Mouse (Mus musculus) CD4-positive helper T cell, adult 2 months (primary cell): ENCODE data around the gene Kdm1b.
A peak's percentile ranks its signal among the peaks of the same experiment; 100 is the strongest.

Source experiments
- DNase-seq: peaks from one replicate; pipeline ENCODE4 v3.0.0-alpha.2; 2012; ENCODE audit warnings: low read depth, missing footprints, low spot score

The Kdm1b gene

DNA sequence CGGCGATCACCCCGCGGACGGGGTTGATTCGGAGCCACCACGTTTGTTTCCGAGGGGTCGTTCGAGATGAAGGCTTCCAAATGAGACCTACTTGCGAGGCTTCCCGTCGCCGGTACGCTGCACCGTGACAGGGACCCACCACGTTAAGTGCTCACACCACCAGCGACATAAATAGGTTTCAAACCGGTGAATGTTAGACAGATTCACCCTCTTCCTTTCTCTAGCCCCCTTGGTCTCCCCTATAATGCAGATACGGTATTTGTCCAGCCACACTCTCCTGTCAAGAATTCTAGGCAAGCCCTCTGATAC lies 63.2 kb downstream of the Kdm1b start:
- DNase-seq = no peak

DNA sequence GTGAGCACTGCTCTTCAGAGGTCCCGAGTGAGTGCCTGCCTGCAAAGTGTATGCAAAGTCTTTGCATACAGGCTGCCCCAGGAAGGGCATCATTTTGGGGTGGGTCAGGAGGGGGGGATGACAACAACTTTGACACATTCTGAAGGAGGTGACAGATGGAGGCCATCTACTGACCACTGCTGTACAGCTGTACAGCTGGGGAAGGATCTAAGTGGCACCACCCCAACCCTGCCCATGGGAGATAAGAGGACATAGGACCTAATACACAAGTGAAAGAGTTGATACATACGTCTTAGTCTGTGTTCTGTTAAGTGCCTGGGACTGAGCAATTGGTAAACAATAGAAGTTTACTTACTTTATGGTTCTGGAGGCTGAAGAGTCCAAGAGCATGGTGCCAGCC lies 65.9 kb downstream of the Kdm1b start:
- DNase-seq = no peak

GRCm38 (mm10) chr13:47111185-47111584 lies 67.9 kb downstream of the Kdm1b start:
- DNase-seq = no peak

DNA sequence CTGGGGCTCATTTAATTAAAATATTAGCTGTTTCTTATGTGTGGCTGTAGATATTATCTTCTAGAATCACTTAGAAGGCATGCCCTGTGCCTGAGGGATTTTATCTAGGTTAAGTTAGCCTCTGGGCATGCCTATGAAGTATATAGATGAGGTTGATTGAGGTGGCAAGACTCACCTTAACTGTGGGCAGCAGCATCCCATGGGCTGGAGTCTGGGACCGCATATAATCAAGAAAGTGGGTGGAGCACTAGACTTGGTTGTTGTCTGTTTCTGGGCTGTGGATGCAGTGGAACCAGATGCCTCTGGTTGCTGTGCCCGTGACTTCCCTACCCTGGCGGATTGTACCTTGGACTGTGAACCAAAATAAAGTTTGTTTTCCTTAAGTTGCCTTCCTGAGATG lies 68.8 kb downstream of the Kdm1b start:
- no peak for DNase-seq

GRCm38 (mm10) chr13:47112924-47113323 lies 69.6 kb downstream of the Kdm1b start:
- no peak for DNase-seq

GRCm38 (mm10) chr13:47116000-47116399 lies 72.7 kb downstream of the Kdm1b start:
- DNase-seq = no peak

DNA sequence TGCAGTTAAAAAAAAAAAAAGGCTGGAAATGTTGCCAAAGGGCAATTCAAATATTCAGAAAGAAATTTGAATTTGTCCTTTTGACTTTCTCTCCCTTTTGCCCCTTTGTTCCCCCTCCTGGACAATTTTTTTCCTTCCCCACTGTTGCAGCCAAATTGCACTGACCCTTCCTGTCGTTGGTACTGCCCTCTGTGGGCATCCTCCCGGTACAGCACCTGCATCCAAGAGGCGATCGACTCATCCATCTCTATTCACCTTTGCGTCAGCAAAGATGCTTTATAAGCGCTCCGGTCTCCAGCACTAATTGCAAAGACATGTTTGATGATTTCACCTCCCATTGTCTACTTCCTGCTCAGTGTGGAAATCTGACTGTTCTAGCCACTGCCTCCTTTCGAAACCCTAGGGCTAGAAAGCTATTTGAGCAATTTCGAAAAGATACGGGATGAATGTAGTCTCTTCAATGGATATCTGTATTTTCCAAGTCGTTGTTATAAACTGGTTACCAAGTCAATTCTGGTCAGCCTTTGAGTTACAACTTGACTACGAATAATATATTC lies 78.1 kb downstream of the Kdm1b start:
- DNase-seq = no peak

DNA sequence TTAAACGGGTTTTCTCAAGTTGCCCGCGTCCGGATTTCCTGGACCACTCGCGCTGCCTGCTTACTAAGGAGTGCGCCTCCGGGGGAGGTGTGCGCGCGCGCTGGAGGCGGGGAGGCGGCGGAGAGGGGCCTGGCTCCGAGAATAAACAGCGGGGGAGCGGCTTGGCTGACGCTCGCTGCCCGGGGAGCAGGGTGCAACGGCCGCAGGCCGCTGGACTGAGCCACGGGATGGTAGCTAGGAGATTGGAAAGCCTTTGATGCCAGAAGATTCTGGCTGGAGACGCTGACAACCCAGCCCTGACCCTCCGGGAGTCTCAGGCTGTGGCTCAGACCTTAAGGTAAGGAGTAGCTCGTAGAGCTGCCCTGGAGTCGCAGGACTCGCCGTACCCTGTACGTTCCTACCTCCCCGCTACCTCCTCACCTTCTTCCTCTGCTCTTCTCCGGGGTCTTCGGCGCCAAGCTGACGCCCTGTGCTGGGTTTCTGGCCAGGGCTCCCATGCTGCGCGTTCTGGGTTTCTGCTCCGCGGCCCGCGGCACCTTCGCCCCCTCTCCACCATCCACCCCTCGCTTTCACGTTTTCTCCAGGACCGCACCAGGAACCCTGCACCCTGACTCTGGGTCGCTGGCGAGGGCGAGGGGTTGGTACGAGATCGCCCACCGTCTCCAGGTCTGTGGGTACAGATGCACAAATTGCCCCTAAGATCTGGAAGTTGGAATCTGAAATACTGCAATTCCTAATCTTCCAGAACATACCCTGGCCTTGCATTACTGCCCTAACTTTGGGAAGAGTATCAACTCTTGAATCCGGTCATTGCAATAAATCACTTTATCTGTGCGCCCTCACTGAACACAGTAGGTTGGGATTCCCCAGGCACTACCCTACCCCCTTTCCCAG lies 79.5 kb downstream of the Kdm1b start, which contains the start of gene Rnf144b:
Gene Rnf144b, plus strand, starts transcription at position 120 of the 894 bp plus-strand sequence.
- DNase-seq = peak; percentile 26

DNA sequence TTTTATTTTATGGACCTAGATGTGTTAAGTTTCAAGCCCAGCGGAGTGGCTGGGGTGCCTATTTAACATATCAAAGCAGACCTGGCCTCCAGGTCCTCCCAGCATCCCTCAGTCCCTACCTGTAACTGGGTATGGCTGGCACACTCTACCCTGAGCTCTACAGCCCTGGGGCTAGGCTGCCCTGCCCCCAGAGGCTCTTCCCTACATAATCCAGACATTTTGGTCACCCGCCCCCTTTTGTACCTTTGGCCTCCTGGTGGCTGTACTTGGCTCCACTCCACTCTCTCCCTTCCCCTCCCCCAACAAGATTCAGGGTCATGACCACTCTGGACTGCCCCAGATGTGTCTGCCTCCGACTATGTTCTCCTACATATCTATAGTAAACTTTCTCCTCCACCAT lies 81.2 kb downstream of the Kdm1b start:
- DNase-seq = no peak

DNA sequence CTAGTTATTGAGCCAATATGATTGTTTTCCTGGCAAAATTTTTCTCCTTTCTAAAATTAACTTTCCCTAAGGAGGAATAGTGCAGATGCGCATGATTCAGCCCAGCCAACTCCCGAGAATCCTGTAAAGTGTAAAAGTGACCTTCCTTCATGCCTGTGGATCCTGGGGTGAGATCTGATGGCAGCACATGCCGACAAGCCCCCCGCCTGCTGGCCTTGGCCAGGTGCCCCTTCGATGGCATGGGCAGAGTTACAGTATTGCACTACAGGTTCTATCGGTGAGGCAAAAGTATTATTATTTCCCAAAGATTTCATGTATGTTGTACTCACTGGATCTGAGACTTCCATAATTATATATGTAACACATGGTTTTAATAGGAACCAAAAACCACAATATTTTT lies 81.7 kb downstream of the Kdm1b start:
- DNase-seq = no peak

DNA sequence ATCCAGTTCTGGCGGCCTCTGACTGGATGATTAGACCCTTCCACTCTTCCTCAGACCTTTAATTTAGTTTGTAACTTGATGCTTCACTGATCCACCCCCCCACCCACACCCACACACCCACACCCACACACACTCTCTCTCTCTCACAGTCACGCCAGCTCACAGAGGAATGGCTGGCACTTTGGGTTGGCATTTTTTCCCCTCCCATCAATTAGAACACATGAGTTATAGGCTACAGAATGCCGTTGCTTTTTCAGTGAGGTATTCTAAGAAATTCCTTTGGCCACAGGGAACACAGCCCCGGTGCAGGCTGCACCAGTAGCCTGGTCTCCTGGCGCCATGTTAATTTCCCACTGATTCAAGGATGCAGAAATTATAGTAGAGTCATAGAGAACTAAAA lies 82.3 kb downstream of the Kdm1b start:
- no peak for DNase-seq

- no peak for DNase-seq
These were observed 85.8 kb downstream of the Kdm1b start for GRCm38 (mm10) chr13:47129090-47129489.

DNA sequence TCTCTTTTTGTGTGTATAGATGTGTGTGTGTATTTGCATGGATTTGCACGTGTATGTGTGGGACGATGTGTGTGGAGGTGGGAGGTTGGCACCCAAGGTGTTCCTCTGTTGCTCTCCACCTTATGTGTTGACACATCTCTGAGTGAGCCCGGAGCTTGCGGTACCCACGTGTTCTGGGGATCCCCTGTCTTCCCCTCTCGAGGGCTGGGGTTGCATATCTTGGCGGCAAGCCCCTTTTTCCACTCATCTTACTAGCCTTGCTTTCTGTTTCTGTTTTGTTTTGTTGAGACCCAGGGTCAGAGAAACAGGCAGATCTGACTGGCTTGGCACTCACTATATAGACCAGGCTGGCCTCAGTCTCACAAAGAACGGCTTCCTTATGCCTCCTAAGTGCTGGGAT lies 89.8 kb downstream of the Kdm1b start:
- peak; percentile 16 for DNase-seq

DNA sequence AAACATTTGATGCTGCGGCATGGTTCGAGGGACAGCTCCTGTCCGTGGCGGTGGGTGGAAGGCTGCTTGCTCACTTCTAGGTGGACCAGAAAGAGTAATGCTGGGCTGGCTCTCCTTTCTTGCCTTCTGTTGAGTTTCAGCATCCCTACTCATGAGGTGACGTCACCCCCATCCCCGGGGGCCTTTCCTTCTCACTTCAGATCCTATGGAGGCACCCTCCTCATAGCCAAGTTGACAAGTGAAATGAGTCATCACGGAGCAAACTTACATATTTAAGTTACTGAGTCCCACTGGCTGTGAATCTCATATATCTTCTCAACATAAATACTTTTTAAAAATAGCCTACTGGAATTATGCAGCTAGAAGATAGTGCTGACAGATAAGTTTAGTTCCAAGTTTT lies 91.5 kb downstream of the Kdm1b start:
- DNase-seq = no peak
